Mouse (Mus musculus): ENCODE measurements around the gene Ksr1.

Ksr1 gene

DNA sequence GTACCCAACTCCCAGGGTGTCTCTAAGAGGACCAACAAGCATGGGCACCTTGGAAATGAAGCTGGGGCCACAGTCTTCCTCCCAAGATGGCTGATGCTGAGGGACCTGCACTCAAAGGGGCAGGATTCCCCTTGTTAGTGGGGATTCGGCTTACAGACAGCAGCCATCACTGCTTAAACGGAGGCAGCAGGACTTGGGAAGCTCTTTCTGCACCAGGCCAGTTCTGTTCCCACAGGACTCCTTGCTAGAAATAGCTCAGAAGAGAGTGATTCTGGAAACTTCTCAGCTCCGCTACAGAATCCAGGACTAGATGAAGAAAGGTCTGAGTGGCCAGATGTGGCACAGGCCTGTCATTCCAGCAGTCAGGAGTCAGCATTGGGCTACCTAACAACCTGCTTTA is 19.2 kb downstream of the Ksr1 start:
- no peak for DNase-seq (ENCODE audit: low read depth, low spot score)

DNA sequence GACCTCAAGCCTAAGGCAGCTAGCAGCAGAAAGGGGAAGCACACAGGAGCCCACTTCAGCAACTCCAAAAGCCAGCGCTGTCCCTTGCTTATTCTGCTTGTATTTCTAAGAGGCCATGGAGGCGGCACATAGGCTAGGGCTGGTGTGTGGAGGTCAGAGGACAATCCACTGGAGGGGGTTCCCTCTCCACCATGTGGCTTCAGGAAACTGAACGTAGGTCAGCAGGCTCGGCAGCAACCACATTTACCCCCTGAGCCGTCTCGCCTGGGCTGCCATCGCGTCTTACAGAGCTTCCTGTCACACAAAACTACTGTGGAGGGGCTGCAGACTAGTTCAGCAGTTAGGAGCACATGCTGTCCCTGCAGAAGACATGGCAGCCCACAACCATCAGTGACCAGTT is 20.4 kb downstream of the Ksr1 start:
- no peak for DNase-seq (ENCODE audit: low read depth, low spot score)

DNA sequence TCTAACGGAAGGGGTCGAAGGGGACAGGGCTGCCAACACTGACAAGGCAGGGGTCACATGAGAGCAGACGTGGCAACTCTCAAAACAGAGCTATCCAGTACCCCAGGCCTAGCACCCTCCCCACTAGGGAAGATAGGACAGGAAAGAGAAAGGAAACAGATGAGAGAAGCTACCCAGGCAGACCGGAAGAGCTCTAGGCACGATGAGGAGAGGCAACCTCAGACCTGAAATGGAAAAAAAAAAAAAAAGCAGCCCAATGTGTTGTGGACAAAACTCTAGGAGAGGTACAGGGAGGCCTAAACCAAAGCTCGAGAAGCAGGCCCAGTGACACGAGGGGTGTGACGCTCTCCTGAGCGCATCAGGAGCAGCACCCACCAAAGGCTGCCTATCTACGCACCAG is 23.7 kb downstream of the Ksr1 start:
- DNase-seq (ENCODE audit: low read depth, low spot score): no peak

DNA sequence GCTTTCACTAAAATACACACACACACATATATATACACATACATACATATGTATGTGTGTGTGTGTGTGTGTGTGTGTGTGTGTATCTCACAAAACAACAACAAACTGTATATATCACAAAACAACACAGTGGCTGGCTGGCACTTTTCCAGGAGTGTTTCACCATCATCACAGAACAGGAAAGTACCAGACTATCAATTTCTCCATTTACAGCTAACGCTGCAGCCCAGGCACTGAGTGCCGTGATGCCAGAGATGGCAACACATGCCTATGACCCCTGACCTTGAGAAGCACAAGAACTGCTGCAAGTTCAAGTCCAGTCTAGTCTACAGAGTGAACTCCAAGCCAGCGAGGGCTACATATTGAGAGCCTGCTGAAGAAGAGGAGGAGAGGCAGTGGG is 26.1 kb downstream of the Ksr1 start:
- DNase-seq (ENCODE audit: low read depth, low spot score): no peak

DNA sequence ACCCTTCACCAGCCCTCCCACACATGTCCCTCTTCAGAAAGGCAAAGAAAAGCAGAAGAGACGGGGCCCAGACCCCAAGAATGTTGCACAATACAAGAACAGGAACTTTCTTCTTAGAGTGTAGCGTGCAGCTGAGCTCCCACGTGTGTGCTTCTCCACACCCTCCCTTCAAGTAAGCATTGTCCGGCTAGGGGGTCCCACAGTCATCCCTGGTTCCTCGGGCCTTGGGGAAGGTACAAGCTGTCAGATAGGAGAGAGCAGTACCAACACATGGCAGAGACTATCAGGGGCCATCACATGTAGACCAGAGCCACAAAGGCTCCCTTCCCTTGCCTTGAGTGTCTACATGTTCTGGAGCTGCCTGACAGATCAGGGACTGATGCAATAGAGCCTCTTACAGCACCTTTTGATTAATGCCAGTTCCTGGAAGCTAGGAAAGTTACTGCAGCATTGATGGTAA is 27.3 kb downstream of the Ksr1 start:
- DNase-seq (ENCODE audit: low read depth, low spot score): no peak

DNA sequence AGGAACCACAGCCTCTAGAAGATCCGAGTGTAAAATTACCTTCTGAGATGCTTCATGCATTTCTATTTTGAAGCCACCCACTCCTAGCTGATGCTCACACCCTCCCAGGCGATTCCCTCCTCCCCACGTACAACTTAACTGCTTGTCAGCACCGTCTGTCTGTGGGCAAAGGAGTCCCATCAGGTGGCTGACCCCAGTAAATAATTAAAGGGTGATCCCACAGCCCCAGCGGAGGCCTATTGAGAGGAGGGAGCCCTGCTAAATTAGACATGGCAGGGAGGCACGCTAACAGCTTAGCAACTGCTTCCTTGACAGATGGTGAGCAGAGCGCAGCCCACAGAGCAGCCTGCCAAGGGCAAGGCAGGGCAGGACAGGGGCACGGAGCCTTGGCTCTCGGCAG is 29.5 kb downstream of the Ksr1 start:
- DNase-seq (ENCODE audit: low read depth, low spot score): peak; percentile 76

DNA sequence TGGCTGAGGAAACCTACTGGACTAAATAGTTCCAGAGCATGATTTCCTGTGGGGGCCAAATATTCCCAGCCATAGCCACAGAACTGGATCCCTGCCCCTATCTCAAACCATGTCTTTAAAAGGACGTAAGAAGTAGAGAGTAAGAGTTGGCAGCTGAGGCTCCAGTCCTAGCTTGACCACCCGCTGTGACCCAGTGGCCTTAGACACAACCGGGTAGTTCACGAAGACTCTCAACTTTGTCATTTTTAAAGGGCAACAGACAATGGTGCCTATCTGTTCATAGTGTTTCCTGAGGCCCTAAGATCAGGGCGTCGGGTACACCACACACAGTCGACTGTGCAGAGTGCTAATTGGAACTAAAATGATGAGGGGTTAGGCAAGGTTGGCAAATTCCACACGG is 30.5 kb downstream of the Ksr1 start:
- DNase-seq (ENCODE audit: low read depth, low spot score): no peak

DNA sequence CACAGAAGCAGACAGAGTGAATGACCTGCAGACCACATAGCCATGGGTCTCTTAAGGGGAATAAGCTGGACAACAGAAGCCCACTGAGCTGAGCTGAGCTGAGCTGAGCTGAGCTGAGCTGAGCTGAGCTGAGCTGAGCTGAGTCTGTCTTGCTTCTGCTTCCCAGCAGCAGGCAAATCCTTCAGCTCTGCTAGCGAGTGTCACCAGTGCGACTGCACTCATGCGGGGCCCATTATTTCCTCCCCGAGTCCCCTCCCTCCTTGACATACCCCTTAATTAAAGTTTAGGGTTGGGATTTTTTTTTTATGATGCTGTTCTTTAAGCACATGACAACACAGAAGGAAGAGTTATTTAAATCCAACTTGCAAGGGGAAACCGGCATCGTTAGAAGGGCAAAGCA is 32.1 kb downstream of the Ksr1 start:
- DNase-seq (ENCODE audit: low read depth, low spot score): peak; percentile 41

DNA sequence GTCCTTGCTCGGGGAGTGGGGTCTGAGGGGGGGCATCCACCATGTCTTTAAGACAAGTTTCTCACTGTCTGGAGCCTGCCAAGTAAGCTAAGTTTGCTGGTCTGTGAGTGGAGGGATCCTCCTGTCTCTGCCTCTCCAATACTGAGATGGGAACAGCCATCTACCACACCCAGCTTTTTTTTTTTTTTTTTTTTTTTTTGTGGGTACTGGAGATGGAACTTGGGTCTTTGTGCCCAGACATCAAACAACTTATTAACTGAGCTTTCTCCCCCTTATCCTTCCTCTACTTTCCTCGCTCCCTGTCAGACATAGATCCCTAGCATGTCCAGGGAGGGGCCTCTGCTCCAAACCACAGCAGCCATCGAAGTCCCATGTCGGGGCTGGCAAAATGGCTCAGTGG is 32.8 kb downstream of the Ksr1 start:
- DNase-seq (ENCODE audit: low read depth, low spot score): no peak

DNA sequence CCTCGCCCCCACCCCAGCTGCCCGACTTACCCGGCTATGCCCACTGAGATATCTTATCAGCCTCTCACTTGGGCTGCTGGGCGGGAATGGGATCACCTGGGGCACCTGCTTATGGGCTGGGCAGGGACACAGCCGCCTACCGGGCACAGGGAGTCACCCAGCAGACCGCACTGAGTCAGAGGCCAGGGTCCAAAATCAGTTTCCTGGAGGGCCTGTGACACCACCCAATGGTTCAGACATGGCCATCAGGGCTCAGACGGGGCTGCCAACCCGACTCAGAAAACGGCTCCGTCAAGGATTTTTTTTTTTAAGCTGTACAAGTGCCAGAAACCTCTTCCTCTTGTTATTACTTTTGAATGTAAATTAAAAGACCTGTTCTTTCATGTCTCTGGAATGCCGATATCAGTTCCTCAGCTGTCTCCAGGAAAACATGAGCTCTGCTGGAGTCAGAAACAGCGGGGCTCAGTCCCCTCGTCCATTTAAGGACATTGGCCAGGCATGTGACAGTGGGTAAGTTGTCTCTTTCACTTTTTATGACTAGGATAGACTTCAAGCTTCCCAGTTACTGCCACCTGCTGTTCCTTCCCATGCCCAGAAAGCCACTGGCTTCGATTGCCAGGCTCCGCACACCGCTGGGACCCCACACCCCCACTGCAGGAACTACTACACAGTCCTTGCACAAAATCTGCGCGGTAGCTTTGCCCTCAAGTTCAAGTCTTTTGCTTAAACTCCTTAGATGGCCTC is 33.5 kb downstream of the Ksr1 start:
- DNase-seq (ENCODE audit: low read depth, low spot score): no peak

DNA sequence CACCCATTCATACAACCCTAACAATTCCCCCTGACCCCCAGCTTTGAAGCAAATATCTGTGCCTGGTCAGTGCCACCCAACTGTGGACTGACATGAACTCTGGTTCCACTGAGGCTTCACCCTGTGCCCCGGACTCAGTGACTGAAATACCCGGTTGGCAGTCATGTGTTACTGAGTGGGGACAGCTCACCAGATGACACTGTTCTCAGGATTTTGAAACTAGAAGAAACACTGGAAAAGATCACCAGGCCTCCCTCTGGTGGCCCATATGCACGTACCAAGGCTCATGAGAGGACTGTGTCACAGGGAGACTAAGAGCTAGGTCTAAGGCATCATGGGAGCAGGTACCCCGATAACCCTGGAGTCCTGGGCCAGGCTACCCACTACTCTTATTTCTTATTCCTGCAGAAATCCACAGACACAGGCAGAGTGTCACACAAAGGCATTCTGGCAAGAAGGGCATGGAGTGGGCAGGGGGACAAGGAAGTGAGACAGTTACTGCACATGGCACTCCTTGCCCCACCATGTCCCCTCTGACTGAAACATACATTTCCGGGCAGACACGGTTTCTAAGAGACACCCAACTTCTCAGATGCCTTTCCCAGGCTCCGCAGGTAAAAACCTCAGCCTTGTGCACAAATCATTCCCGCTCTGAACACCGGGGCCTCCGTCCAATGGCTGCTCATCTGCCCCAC is 34.2 kb downstream of the Ksr1 start:
- no peak for DNase-seq (ENCODE audit: low read depth, low spot score)

DNA sequence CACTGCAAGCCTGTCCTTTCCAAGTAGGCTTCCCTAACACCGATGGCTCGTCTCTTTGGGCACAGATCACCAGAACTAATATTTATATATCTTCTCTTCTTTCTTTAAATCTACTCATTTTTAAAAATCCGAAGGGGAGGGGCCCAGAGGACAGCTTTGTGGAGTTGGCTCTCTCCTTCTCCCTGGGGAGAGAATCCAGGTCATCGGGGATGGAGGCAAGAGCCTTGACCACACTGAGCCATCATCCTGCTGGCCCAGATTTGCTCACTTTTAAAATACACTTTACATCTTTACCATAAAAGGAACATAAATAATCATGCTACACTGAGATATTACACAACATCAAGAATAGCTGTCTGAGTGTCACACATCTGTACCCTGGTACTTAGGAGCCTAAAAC is 35.8 kb downstream of the Ksr1 start:
- DNase-seq (ENCODE audit: low read depth, low spot score): no peak

DNA sequence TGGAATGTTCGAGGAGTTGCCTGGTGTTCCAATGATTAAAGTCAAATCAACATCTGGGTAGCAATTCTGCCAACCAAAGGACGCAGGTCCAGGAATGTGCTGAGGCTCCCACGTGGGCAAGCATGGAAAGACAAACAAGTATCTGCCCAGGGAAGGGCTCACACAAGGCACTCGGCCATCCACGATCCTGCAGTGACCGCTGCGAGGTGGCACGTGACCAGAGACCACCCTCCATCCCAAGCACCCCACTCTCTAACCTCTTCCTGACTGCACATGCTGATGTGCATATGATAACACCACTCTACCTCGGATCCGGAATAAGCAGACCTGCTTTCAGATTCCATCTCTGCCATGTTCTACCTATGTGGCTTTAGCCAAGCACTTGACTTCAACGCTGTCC is 38.3 kb downstream of the Ksr1 start:
- DNase-seq (ENCODE audit: low read depth, low spot score): no peak

DNA sequence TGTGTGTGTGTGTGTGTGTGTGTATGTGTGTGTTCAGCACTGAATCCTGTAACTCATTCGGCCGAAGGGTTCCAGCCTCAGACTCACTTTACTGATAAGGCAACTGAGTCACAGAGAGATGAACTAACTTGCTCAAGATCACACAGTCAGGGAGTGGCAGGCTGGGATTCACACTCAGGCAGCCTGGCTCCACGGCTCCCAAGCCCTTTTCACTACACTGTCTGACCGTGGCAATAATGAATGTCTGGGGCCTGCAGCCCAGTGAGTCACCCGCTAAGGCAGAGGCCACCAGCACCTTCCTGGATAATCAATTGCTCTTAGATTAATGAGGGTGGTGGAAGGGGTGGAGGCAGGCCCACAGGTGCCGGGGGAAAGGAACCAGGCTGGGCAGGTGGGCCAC is 41.2 kb downstream of the Ksr1 start:
- DNase-seq (ENCODE audit: low read depth, low spot score): no peak

DNA sequence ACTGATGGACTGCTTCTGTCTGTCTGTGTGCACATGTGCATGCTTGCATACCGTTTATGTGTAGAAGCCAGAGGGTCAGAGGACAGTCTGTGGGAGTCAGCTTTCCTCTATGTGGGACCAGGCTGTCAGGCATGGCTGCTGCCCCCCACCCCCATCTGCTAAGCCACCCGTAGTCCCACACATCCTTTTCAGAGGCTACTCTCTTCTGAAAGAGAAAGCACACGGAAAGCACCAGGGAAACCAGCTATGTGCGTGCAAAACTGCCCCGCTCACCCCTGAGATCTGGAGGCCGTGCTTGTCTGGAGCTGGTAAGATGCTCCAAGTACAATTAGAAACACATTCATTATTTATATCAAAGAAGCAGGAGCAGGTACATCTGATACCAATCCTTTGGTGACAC is 41.7 kb downstream of the Ksr1 start:
- DNase-seq (ENCODE audit: low read depth, low spot score): no peak

DNA sequence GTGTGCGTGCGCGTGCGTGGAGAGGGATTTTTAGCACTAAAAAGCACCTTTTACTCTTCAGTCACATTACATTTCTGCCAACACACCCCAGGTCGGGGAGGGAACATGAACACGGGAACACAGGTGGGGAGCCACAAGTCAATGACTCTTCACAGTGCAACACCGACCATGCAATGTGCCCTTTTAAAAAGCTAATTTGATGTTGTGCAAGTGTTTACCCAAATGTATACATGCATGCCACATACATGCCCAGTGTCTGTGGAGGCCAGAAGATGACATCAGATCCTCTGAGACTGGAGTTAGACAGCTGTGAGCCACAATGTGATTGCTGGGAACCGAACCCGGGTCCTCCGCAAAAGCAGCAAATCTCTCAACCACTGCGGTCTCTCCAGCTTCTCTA is 42.1 kb downstream of the Ksr1 start:
- no peak for DNase-seq (ENCODE audit: low read depth, low spot score)

DNA sequence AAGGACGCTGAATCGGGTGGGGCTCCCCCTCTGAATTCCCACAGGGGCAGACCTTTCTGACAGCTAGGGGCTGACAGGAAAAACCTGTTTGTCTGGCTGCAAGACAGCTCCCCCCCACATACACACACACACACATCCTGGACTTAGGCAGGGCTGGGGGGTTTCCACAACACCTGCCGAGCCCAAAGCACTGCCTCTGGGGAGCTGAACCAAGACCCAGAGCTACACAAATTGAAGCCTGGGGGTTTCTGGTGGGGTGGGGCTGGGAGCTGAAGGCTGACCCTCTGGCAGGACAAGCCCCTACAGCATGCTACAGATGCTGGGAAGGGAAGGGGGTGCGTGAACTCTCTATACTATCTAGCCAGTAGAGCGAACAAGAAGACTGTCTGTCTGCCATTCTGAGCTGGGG is 42.7 kb downstream of the Ksr1 start:
- DNase-seq (ENCODE audit: low read depth, low spot score): no peak

DNA sequence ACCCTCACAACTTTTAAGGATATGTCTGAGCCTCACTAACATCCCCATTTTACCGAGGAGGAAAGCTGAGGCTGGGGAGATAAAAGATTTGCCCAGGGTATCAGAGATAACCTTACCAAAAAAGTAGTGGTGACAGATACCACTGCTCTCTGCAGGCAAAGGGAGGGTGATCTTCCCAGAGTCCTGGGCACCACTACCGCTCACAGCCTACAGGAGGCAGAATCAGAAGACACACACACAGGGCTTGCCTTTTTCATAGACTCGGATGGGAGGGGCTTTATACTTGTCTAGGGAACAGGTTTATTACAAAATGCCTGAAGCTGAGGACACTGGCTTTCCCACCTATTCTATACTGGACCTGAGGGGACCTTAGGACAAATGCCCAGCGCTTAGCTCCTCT is 43.9 kb downstream of the Ksr1 start:
- no peak for DNase-seq (ENCODE audit: low read depth, low spot score)

DNA sequence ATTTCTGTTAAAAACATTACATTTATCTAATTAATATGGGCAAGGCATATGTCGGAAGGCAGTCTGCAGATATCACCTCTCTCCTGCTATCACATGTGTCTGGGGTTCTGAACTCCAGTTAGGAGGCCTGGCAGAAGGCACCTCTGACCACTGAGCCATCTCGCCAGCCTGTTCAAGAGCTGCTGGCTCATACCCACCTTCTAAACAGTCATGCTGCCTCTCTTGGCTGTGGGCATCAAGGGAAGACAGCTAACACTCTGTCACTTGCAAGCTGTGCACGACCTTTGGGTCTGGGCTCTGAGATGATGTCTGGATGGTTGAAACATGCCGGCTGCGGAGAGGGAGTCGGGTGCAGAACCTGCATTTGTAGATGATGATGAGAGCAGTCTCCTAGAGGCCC is 44.6 kb downstream of the Ksr1 start:
- no peak for DNase-seq (ENCODE audit: low read depth, low spot score)

DNA sequence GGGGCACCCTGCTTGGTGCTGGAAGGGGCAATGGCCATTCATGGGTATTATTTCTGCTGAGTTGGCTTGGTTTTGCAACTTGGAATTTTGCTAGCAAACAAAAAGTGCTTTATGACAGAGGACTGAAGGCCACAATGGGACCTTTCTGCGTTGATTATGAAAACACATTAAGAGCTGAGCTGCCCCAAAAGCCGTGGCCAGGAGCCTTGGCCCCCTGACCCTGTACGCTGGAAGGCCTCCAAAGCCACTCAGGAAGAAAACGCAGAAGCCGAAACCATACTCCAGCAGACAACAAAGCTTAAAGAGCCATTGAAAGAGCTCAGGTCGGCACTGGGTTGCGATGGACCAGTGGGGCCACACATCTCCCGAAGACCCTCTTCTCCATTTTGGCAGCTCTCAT is 47.2 kb downstream of the Ksr1 start:
- DNase-seq (ENCODE audit: low read depth, low spot score): no peak

DNA sequence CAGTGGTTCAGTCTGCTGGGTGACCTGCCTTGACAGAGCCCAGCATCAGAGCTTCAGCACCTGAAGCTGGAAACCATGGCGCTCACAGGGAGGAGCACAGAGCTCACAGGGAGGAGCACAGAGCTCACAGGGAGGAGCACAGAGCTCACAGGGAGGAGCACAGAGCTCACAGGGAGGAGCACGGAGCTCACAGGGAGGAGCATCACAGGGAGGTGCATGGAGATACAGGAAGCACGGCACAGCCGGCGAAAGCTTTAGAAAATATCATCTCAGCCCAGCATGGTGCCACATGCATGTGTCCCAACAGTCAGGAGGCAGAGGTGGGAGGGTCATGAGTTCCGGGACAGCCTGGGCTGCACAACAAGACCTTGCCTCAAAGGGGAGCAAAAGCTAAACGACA is 48.5 kb downstream of the Ksr1 start:
- DNase-seq (ENCODE audit: low read depth, low spot score): no peak

DNA sequence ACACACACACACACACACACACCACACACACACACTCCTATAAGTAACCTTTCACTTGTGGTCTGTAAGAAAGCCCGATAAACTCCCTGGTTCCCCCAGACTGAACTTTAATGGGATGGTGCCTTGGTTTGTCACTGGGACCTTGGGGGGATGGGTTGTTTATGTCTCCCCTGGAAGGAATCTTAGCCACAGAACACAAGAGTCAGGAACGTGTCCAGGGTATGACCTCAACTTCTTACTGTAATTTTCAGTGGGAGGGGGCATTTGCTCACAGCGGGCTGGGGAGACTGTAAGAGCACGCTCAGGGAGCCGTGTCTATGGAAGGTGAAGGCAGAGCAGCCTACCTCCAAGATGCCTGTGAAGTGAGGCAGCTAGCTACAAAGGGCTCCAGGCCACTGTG is 49.5 kb downstream of the Ksr1 start:
- no peak for DNase-seq (ENCODE audit: low read depth, low spot score)

DNA sequence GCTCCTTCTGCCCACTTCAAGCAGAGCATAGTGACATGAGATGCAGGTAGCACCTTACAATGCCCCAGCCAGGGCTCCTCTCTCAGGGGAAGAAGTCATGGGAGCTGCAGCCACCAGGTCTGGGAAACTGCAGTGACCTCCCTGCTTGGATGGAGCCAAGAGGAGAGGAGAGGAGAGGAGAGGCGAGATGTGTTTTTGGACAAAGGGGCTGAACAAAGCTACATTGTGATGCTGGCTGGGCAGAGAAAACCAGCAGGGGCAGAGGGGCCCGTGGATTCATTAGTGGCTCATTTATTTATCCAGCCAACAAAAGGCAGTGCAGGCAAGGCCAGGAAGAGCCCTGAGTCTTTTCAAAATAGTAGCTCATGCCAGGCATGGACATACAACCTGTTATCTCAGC is 50.5 kb downstream of the Ksr1 start:
- DNase-seq (ENCODE audit: low read depth, low spot score): no peak

DNA sequence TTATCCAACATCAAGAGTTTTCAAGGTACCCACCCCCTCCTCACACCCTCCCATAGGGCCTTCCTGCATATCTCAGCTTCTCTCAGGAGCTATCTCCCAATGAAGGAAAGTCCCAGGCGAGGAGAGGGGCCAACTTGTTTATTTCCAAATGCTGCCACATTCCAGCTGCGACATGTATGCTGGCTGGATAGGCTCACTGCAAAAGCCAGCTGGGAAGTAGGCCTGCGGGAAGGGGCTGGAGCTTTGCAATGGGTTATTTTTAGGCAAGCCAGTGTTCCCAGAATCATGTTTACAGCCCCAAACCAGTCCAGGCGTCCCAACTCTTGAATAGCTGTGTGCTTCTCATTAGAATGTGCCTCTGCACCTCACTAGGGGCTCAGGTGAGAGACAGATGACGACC is 51.5 kb downstream of the Ksr1 start:
- peak; percentile 69 for DNase-seq (ENCODE audit: low read depth, low spot score)

All from telencephalon, adult 2 months (tissue).